Mouse (Mus musculus) megakaryocyte progenitor cell, adult 5-6 weeks (primary cell): Measurements from ENCODE around the gene Spaar. TPM values are rescaled to one million over a fixed set of nuclear protein-coding genes. Genes with fewer than 3 reads are reported as not detected.

Experiments used
- ATAC-seq: replicated peaks from 2 replicates; pipeline ENCODE4 v1.8.0; 2016; ENCODE audit warnings: mild to moderate bottlenecking, moderate TSS enrichment, inconsistent platforms; ENCODE audit not compliant: poor library complexity
- total RNA-seq, 2 experiments: library from RNA; stranded (forward) in 1 of 2; stranded (reverse) in 1 of 2; fragments of 157-497, 149-512 nt in 1 of 2; fragments of 200-1000 nt in 1 of 2; gene quantifications; 2 replicates each; pipeline versions ENCODE4 v1.2.3 to v1.2.4; 2015 to 2017

Spaar gene
- total RNA-seq (2015) (not detected in 2 replicates), total RNA-seq (2017) (not detected in 2 replicates)

- ATAC-seq = peak; percentile 58
Observed at GRCm38 (mm10) chr4:43729794-43730550, at the start of gene Spaar. Gene Spaar (plus strand): TSS chr4:43730034.

DNA sequence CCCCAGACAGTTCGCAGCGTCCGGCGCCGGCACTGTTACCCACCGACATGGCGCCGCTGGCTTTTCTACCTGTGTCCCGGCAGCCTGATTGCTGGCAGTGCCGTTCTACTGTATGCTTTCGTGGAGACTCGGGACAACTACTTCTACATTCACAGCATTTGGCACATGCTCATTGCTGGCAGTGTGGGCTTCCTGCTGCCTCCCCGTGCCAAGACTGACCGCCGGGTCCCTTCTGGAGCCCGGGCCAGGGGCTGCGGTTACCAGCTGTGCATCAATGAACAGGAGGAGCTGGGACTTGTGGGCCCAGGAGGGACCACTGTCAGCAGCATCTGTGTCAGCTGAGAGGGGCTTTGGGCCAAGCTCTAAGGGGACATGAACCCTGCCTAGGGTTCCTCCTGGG is 39.8 kb upstream of the Spaar start:
- ATAC-seq = no peak

GRCm38 (mm10) chr4:43691026-43691425 is 38.8 kb upstream of the Spaar start:
- no peak for ATAC-seq

GRCm38 (mm10) chr4:43693806-43694241 is 36.0 kb upstream of the Spaar start:
- peak; percentile 78 for ATAC-seq

- peak; percentile 39 for ATAC-seq
Observed at GRCm38 (mm10) chr4:43694439-43695248, 35.2 kb upstream of the Spaar start.

- ATAC-seq = no peak
Observed at GRCm38 (mm10) chr4:43695249-43695671, 34.6 kb upstream of the Spaar start.

DNA sequence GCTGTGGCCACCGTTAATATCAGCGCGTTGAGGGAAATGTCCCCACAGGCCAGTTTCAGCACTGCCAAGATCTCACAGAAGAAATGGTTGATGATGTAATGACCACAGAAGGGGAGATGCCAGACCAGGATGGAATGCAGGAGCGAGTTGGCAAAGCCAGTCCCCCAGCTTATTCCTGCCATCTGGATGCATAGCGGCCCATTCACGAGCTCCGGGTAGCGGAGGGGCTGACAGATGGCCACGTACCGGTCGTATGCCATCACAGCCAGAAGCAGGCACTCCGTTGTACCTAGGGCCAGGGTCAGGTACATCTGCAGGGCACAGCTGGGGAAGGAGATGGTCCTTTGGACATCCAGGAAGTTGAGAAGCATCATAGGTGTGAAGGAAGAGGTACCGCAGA is 33.3 kb upstream of the Spaar start:
- ATAC-seq = no peak

GRCm38 (mm10) chr4:43700707-43701106 is 29.1 kb upstream of the Spaar start, which contains the start of gene Olfr70:
Gene Olfr70 (minus strand): TSS chr4:43700807.
- no peak for ATAC-seq

DNA sequence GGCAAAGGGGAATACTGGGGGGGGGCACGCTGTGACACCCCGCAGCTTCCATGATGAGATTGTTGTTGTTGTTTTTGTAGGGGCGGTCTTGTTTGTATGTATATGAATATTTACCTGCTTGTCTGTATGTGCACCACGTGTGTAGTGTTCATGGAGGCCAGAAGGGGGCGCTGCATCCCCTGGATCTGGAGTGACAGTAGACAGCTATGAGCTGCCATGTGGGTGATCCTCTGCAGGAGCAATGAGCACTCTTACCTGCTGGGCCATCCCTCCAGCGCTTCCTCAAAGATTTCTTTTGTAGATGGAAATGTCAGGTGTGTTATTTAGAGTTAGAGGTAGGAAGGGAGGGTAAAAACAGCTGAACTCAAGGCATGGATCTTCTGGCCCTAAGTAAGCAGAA is 26.4 kb upstream of the Spaar start:
- ATAC-seq = no peak

- ATAC-seq = no peak
Observed at GRCm38 (mm10) chr4:43703851-43704250, 26.0 kb upstream of the Spaar start.

- ATAC-seq = no peak
Observed at GRCm38 (mm10) chr4:43705991-43706390, 23.8 kb upstream of the Spaar start.

- 0 out of 2 replicates have a peak, but pooled peaks have one; percentile 35 for ATAC-seq
Observed at GRCm38 (mm10) chr4:43709869-43710268, 20.0 kb upstream of the Spaar start, which contains the start of gene Olfr71. Gene Olfr71 (minus strand): TSS chr4:43710255.

- peak; percentile 80 for ATAC-seq
Observed at GRCm38 (mm10) chr4:43711821-43712220, 18.0 kb upstream of the Spaar start.

DNA sequence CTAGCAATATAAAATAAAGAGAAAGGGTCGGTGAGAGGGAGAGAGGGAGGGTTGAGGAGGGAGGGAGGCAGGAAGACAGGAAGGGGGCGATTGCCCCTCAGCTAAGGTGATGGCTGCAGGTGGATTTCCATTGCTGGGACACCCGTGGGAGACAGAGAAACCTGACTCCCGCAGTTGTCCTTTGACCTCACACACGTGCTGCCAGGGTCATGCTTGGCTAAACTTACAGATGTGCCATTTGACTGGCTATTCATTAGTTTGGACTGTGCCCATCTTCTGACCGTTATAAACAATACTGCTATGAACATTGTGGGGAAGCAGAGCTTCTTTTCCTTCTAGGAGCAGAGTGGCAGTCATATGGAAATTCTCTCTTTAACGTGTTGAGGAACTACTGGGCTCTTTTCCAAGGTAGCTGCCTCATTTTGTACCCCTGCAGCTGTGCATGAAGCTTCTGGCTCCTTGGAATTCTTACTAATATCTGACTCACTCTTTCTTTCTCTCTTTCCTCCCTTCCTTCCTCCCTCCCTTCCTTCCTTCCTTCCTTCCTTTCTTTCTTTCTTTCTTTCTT is 16.1 kb upstream of the Spaar start:
- no peak for ATAC-seq

GRCm38 (mm10) chr4:43720491-43721228 is 9.2 kb upstream of the Spaar start:
- no peak for ATAC-seq

- no peak for ATAC-seq
Observed at GRCm38 (mm10) chr4:43722191-43722590, 7.6 kb upstream of the Spaar start.

DNA sequence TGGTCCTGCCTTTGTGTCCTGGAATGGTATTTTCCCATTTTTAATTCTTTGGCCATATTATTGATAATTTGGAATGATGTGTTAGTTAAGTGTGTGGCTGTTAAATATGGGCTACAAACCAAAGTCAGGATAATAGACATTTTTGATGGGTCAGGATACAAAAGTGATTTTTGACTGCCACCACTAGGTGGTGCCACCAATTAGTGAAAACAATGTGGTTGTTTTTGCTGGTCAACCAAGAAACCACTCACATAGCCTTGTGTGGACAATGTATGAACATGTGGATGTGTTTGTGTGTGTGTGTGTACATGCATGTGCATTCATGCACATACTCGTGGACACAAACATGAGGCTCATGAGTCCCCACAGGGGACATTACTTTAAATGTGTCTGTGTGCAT is 5.1 kb upstream of the Spaar start:
- ATAC-seq = 0 out of 2 replicates have a peak, but pooled peaks have one; percentile 37

- ATAC-seq = no peak
Observed at GRCm38 (mm10) chr4:43726228-43726993, 3.4 kb upstream of the Spaar start.

DNA sequence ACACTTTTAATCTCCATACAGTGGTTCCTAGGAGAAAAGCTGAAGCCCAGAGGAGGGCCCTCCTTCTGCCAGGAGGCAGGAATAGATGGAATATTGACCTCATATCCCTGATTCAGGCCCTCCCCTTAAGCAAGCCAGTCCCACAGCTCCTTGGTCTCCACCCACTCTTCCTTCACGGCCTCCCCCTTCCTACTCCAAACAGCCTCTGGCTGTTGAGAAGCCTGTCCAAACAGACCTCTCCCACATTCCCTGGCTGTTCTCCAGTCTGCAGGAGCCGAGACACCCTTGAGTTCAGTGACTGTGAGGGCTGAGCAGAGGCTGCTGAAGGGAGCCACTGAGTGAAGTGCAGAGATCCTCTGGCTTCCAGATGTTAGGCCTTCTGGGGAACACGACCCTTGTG is 2.8 kb upstream of the Spaar start, which contains the start of gene Hrct1:
Gene Hrct1 (plus strand): TSS at position 194 of the 400 bp plus-strand sequence.
- no peak for ATAC-seq
